Mouse (Mus musculus) olfactory bulb, adult 2 months (tissue): Measurements from ENCODE around the gene Alkbh6.

Source experiments
- CTCF ChIP-seq: fragments of 200-500 bp; IDR thresholded peaks from 2 replicates; pipeline ENCODE4 v1.5.1; 2012; ENCODE audit warnings: low read depth, mild to moderate bottlenecking, low read length, moderate library complexity; ENCODE audit not compliant: insufficient read depth
- POLR2A ChIP-seq: fragments of 200-500 bp; IDR thresholded peaks from 2 replicates; pipeline ENCODE4 v1.6.1; 2012; ENCODE audit warnings: mild to moderate bottlenecking, low read depth, low read length, moderate library complexity; ENCODE audit not compliant: insufficient read depth

DNA sequence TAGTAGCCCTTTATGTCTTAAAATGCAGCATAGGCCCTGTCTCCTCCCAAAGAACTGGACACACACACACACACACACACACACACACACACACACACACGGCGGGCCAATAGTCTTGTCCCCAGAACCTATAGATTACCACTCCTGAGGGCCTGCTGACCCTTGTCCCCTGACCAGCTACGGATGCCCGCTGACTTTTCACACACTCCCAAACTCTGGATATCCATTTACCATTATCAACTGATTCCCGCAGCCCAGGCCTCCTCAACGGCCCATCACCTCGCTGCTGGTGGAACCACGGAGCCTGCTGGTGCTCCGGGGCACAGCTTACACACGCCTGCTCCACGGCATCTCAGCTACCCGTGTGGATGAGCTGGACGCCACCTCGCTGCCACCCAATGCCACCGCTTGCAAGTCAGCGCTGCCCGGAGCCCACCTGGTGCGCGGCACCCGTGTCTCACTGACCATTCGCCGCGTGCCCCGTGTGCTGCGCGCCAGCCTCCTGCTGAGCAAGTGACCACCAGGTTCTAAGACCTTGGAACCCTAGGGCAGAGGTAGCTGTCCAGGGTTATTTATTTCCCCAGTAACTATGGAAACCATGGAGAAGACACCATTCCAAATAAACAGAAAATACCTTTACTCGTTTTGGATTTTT, 5.3 kb downstream of the Alkbh6 start:
- TF ChIP-seq CTCF (no peak), POLR2A (no peak)
